Mouse (Mus musculus): Measurements from ENCODE around the gene St6galnac5. TPM values are rescaled to one million over a fixed set of nuclear protein-coding genes. Genes with fewer than 3 reads are reported as not detected.
A peak's percentile ranks its signal among the peaks of the same experiment; 100 is the strongest.

Gene St6galnac5
- total RNA-seq (2014; rRNA removed) (12.4 and 18.5 TPM in 2 replicates), polyA plus RNA-seq (2015; fragmentation: Nextera tagmentation; extraction: Ambion mirVana) (12.8 and 12.9 TPM in 2 replicates)

- no peaks in the 10 kb centered on the region for H3K36me3 ChIP-seq (ENCODE audit: insufficient read depth, low read length)
- H3K9me3 ChIP-seq (ENCODE audit: low read length): no peaks in the 10 kb centered on the region
- no peaks in the 10 kb centered on the region; the same call in 1 of the 2 replicates for H3K27me3 ChIP-seq (ENCODE audit: insufficient read depth, low read length)
- peak; percentile 58 for TF ChIP-seq CTCF (IDR thresholded peaks at IDR 0.05; ENCODE audit: low read depth)
- no peaks in the 10 kb centered on the region for H3K4me1 ChIP-seq (ENCODE audit: insufficient read depth, low read length)
- peak within 1 kb of the TSS; percentile 46 for H3K4me3 ChIP-seq (ENCODE audit: low read length)
- H3K9ac ChIP-seq (replicated peaks; ENCODE audit: low read length): peak within 1 kb of the TSS; percentile 51
- ATAC-seq (peak; percentile 61; the same call in 1 of the 2 replicates), DNase-seq (ENCODE audit: low spot score) (peak; percentile 77)
- H3K27ac ChIP-seq: peak within 1 kb of the TSS; percentile 46; the same call in 1 of the 2 replicates
- under 1% methylated on average over 17 of the region's 17 CpGs for WGBS
- H3K4me2 ChIP-seq (ENCODE audit: low read depth, low read length): peak within 1 kb of the TSS; percentile 85
Measured at GRCm38 (mm10) chr3:152981988-152982387, at the start of gene St6galnac5. TSS of gene St6galnac5 (minus strand) at chr3:152982246.

- Histone ChIP-seq H3K4me2 (ENCODE audit: low read depth, low read length) (no peak overlapping the region), H3K9me3 (ENCODE audit: low read length) (no peaks in the 10 kb centered on the region), H3K27me3 (ENCODE audit: insufficient read depth, low read length) (no peaks in the 10 kb centered on the region), H3K9ac (replicated peaks; ENCODE audit: low read length) (no peak overlapping the region), H3K27ac (no peak overlapping the region), H3K36me3 (ENCODE audit: insufficient read depth, low read length) (no peaks in the 10 kb centered on the region), H3K4me3 (ENCODE audit: low read length) (no peak overlapping the region), H3K4me1 (ENCODE audit: insufficient read depth, low read length) (no peaks in the 10 kb centered on the region)
- ATAC-seq: no peak
- no peak for TF ChIP-seq CTCF (IDR thresholded peaks at IDR 0.05; ENCODE audit: low read depth)
- 96% methylated on average over 5 of the region's 5 CpGs for WGBS
- DNase-seq (ENCODE audit: low spot score): no peak
Measured at GRCm38 (mm10) chr3:153030756-153031155, 48.7 kb upstream of the St6galnac5 start.

- WGBS: 56% methylated on average over 11 of the region's 11 CpGs
- DNase-seq (ENCODE audit: low spot score): peak; percentile 19
Measured at GRCm38 (mm10) chr3:153024016-153024415, 42.0 kb upstream of the St6galnac5 start.

GRCm38 (mm10) chr3:153018051-153018450 is 36.0 kb upstream of the St6galnac5 start:
- peak; percentile 78 for DNase-seq (ENCODE audit: low spot score)
- Histone ChIP-seq H3K4me1 (ENCODE audit: insufficient read depth, low read length) (no peaks in the 10 kb centered on the region), H3K9me3 (ENCODE audit: low read length) (no peaks in the 10 kb centered on the region), H3K4me2 (ENCODE audit: low read depth, low read length) (peak overlapping the region; percentile 30), H3K36me3 (ENCODE audit: insufficient read depth, low read length) (no peaks in the 10 kb centered on the region), H3K4me3 (ENCODE audit: low read length) (no peak overlapping the region), H3K27ac (no peak overlapping the region), H3K27me3 (ENCODE audit: insufficient read depth, low read length) (no peaks in the 10 kb centered on the region), H3K9ac (replicated peaks; ENCODE audit: low read length) (no peak overlapping the region)
- TF ChIP-seq CTCF (IDR thresholded peaks at IDR 0.05; ENCODE audit: low read depth): no peak
- ATAC-seq: peak; percentile 79
- 40% methylated on average over 10 of the region's 10 CpGs for WGBS

More at GRCm38 (mm10) chr3:153024016-153024415, 42.0 kb upstream of the St6galnac5 start:
- no peak overlapping the region for H3K9ac ChIP-seq (replicated peaks; ENCODE audit: low read length)
- no peak for TF ChIP-seq CTCF (IDR thresholded peaks at IDR 0.05; ENCODE audit: low read depth)
- no peak overlapping the region for H3K4me2 ChIP-seq (ENCODE audit: low read depth, low read length)
- H3K9me3 ChIP-seq (ENCODE audit: low read length): no peaks in the 10 kb centered on the region
- H3K4me1 ChIP-seq (ENCODE audit: insufficient read depth, low read length): no peaks in the 10 kb centered on the region
- H3K27ac ChIP-seq: no peak overlapping the region
- no peak overlapping the region for H3K4me3 ChIP-seq (ENCODE audit: low read length)
- H3K27me3 ChIP-seq (ENCODE audit: insufficient read depth, low read length): no peaks in the 10 kb centered on the region
- no peak for ATAC-seq
- no peaks in the 10 kb centered on the region for H3K36me3 ChIP-seq (ENCODE audit: insufficient read depth, low read length)

GRCm38 (mm10) chr3:153016355-153016754 is 34.3 kb upstream of the St6galnac5 start:
- Histone ChIP-seq H3K4me2 (ENCODE audit: low read depth, low read length) (no peak overlapping the region), H3K36me3 (ENCODE audit: insufficient read depth, low read length) (no peaks in the 10 kb centered on the region), H3K4me3 (ENCODE audit: low read length) (no peak overlapping the region), H3K4me1 (ENCODE audit: insufficient read depth, low read length) (no peaks in the 10 kb centered on the region), H3K9ac (replicated peaks; ENCODE audit: low read length) (no peak overlapping the region), H3K27me3 (ENCODE audit: insufficient read depth, low read length) (no peaks in the 10 kb centered on the region), H3K9me3 (ENCODE audit: low read length) (no peaks in the 10 kb centered on the region), H3K27ac (no peak overlapping the region)
- no peak for DNase-seq (ENCODE audit: low spot score)
- WGBS: 69% methylated on average over 8 of the region's 8 CpGs
- TF ChIP-seq CTCF (IDR thresholded peaks at IDR 0.05; ENCODE audit: low read depth): no peak
- ATAC-seq: no peak

- 89% methylated on average over 6 of the region's 6 CpGs for WGBS
- no peak overlapping the region for H3K4me3 ChIP-seq (ENCODE audit: low read length)
- H3K27ac ChIP-seq: no peak overlapping the region
- H3K27me3 ChIP-seq (ENCODE audit: insufficient read depth, low read length): no peaks in the 10 kb centered on the region
- ATAC-seq: no peak
- no peak overlapping the region for H3K9ac ChIP-seq (replicated peaks; ENCODE audit: low read length)
- no peaks in the 10 kb centered on the region for H3K36me3 ChIP-seq (ENCODE audit: insufficient read depth, low read length)
- H3K4me1 ChIP-seq (ENCODE audit: insufficient read depth, low read length): no peaks in the 10 kb centered on the region
- H3K4me2 ChIP-seq (ENCODE audit: low read depth, low read length): no peak overlapping the region
- no peak for TF ChIP-seq CTCF (IDR thresholded peaks at IDR 0.05; ENCODE audit: low read depth)
- no peaks in the 10 kb centered on the region for H3K9me3 ChIP-seq (ENCODE audit: low read length)
- no peak for DNase-seq (ENCODE audit: low spot score)
Measured at GRCm38 (mm10) chr3:153006893-153007292, 24.8 kb upstream of the St6galnac5 start.

- ATAC-seq (peak; percentile 43; the same call in 1 of the 2 replicates), DNase-seq (ENCODE audit: low spot score) (no peak)
- H3K4me1 ChIP-seq (ENCODE audit: insufficient read depth, low read length): no peaks in the 10 kb centered on the region
- H3K4me3 ChIP-seq (ENCODE audit: low read length): no peak overlapping the region
- no peak overlapping the region for H3K9ac ChIP-seq (replicated peaks; ENCODE audit: low read length)
- H3K36me3 ChIP-seq (ENCODE audit: insufficient read depth, low read length): no peaks in the 10 kb centered on the region
- no peak for TF ChIP-seq CTCF (IDR thresholded peaks at IDR 0.05; ENCODE audit: low read depth)
- no peak overlapping the region for H3K27ac ChIP-seq
- H3K4me2 ChIP-seq (ENCODE audit: low read depth, low read length): no peak overlapping the region
- no peaks in the 10 kb centered on the region for H3K27me3 ChIP-seq (ENCODE audit: insufficient read depth, low read length)
- 47% methylated on average over 5 of the region's 5 CpGs for WGBS
- no peaks in the 10 kb centered on the region for H3K9me3 ChIP-seq (ENCODE audit: low read length)
Measured at GRCm38 (mm10) chr3:152998901-152999300, 16.9 kb upstream of the St6galnac5 start.

Data from hindbrain, postnatal 0 days (tissue).